Mouse (Mus musculus) lung, adult 2 months (tissue): ENCODE results near the gene Erbin.

Source experiments
- CTCF ChIP-seq: fragments of 200-500 bp; IDR thresholded peaks from 2 replicates; pipeline ENCODE4 v1.5.1; 2011; ENCODE audit warnings: mild to moderate bottlenecking, low read length, control low read depth; ENCODE audit not compliant: insufficient read depth
- POLR2A ChIP-seq: fragments of 200-500 bp; IDR thresholded peaks from 2 replicates; pipeline ENCODE4 v1.6.1; 2011; ENCODE audit warnings: low read depth, mild to moderate bottlenecking, control low read depth, low read length, borderline replicate concordance; ENCODE audit errors: extremely low read depth

- TF ChIP-seq POLR2A, result no peak
- no peak for TF ChIP-seq CTCF
Observed at GRCm38 (mm10) chr13:103773407-103774118, 146.8 kb downstream of the Erbin start.
